Mouse (Mus musculus) hindbrain, postnatal 0 days (tissue): ENCODE measurements around the gene Jmjd8. TPM values are rescaled to one million over a fixed set of nuclear protein-coding genes. Genes with fewer than 3 reads are reported as not detected.

ENCODE experiments used
- ATAC-seq: fragments of 200-750 bp; cut with Nextera tagmentation; 2 replicates; pipeline ENCODE4 v1.8.0; 2017; ENCODE audit warnings: mild to moderate bottlenecking, moderate TSS enrichment, moderate library complexity
- DNase-seq: peaks from one replicate; pipeline ENCODE4 v3.0.0-alpha.2; 2015; ENCODE audit warnings: low spot score
- H3K27ac ChIP-seq: fragments of 300-500 bp; sonication (generic); 2 replicates; pipeline ENCODE4 v1.5.1; 2014; ENCODE audit warnings: mild to moderate bottlenecking
- H3K27me3 ChIP-seq: fragments of 300-500 bp; sonication (generic); 2 replicates; pipeline ENCODE4 v1.6.1; 2014; ENCODE audit warnings: low read length, mixed read lengths; ENCODE audit not compliant: insufficient read depth
- H3K36me3 ChIP-seq: fragments of 300-500 bp; sonication (generic); 2 replicates; pipeline ENCODE4 v1.6.1; 2014; ENCODE audit warnings: low read length, mixed read lengths; ENCODE audit not compliant: insufficient read depth
- H3K4me1 ChIP-seq: fragments of 300-500 bp; sonication (generic); 2 replicates; pipeline ENCODE4 v1.6.1; 2014; ENCODE audit warnings: antibody characterized with exemption, low read length, mixed read lengths; ENCODE audit not compliant: insufficient read depth
- H3K4me2 ChIP-seq: fragments of 300-500 bp; sonication (generic); 2 replicates; pipeline ENCODE4 v1.6.1; 2014; ENCODE audit warnings: low read depth, mild to moderate bottlenecking, low read length, moderate library complexity, mixed read lengths
- H3K4me3 ChIP-seq: fragments of 300-500 bp; sonication (generic); 2 replicates; pipeline ENCODE4 v1.5.1; 2014; ENCODE audit warnings: low read length
- H3K9ac ChIP-seq: fragments of 300-500 bp; sonication (generic); replicated peaks from 2 replicates; pipeline ENCODE4 v1.6.1; 2014; ENCODE audit warnings: mild to moderate bottlenecking, low read length, moderate library complexity, mixed read lengths
- H3K9me3 ChIP-seq: fragments of 300-500 bp; sonication (generic); 2 replicates; pipeline ENCODE4 v1.6.1; 2016; ENCODE audit warnings: low read length, mixed read lengths
- CTCF ChIP-seq: IDR thresholded peaks from 2 replicates; pipeline ENCODE4 v1.5.1; 2016; ENCODE audit warnings: antibody characterized with exemption, control low read depth, low read depth
- WGBS: fragments of 180-500 bp; shearing (Covaris S2); extraction: QIAGEN DNeasy Blood & Tissue Kit; methylation state at CpG from one replicate; pipeline ENCODE4 v1.1.7; 2014; 5-methylcytosine and 5-hydroxymethylcytosine counted together
- polyA plus RNA-seq: library from polyadenylated mRNA; unstranded; fragments of >200 nt; fragmentation: Nextera tagmentation; extraction: Ambion mirVana; gene quantifications from 2 replicates; pipeline ENCODE4 v1.2.1, GENCODE M21; 2015
- total RNA-seq: library from RNA; depleted of rRNA; stranded (reverse); fragments of >200 nt; gene quantifications from 2 replicates; pipeline ENCODE4 v1.2.3, GENCODE M21; 2014

The Jmjd8 gene
- total and polyA plus RNA-seq, 2 experiments from 2014 or later, result 38.6 to 61.0 TPM

DNA sequence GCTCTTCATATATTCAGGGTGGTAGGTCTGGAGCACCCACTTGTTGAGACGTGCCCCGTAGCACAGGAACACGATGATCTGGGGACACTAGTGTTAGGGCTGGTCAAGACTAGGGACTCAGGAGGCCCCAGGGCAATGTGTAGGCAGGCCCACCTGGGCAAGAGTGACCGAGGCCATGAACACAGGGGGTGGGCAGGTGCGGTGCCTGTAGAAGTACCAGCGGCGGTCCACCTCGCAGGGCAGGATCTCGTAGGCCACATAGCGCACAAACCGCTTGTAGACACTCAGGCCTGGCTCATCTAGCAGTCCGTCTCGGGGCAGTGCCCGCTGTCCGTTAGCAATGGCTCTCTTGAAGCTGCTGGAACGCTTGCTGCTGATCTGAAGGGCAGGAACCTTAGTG is 7.1 kb downstream of the Jmjd8 start:
- peaks cover 26% of the 10 kb centered on the region for H3K36me3 ChIP-seq
- no peaks in the 10 kb centered on the region for H3K9me3 ChIP-seq
- ATAC-seq (no peak), DNase-seq (no peak)
- H3K9ac ChIP-seq, result peak overlapping the region; percentile 72
- peak overlapping the region; percentile 89 for H3K27ac ChIP-seq
- H3K4me1 ChIP-seq, result peaks cover 44% of the 10 kb centered on the region
- 91% methylated on average over 16 of the region's 16 CpGs for WGBS
- H3K27me3 ChIP-seq, result no peaks in the 10 kb centered on the region
- H3K4me3 ChIP-seq, result no peak overlapping the region
- TF ChIP-seq CTCF, result no peak
- H3K4me2 ChIP-seq, result peak overlapping the region; percentile 80

DNA sequence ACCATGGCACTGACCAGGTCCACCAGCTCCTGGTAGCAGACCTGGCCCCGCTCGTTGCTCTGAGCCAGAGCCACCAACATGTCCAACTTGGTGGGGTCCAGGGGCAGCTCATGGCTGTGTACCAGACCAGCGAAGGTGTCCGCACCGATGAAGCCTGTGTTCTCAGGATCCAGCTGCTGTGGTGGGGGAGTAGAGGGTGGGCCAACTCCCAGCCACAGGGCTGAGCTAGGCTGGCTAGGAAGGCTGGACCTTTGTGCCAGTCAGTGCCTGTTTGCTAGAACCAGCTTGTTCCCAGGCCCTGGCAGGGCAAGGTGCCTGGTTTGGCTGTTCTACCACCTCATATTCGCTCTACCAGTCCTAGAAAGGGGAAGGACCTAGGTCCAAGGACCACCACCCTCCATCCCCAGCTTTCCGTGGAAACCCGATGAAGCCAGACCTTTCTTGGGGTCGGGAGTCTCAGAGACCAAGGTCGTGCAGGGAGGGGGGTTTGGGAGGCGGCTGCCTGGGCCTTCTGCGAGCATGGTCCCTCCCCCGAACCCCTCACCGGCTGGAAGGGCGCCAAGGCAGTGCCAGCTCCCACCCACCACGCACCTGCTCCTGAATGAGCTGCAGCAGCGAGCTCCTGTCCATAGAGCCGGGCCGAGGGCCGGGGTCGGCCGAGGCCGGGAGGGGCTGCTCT is 7.9 kb downstream of the Jmjd8 start:
- Histone ChIP-seq H3K36me3 (peaks cover 28% of the 10 kb centered on the region), H3K4me1 (peaks cover 44% of the 10 kb centered on the region), H3K9me3 (no peaks in the 10 kb centered on the region), H3K27ac (peak overlapping the region; percentile 89), H3K4me2 (peak overlapping the region; percentile 80), H3K27me3 (no peaks in the 10 kb centered on the region), H3K4me3 (peak overlapping the region; percentile 47), H3K9ac (peak overlapping the region; percentile 72)
- DNase-seq, result peak; percentile 31
- no peak for ATAC-seq
- 18% methylated on average over 23 of the region's 23 CpGs for WGBS
- no peak for TF ChIP-seq CTCF

DNA sequence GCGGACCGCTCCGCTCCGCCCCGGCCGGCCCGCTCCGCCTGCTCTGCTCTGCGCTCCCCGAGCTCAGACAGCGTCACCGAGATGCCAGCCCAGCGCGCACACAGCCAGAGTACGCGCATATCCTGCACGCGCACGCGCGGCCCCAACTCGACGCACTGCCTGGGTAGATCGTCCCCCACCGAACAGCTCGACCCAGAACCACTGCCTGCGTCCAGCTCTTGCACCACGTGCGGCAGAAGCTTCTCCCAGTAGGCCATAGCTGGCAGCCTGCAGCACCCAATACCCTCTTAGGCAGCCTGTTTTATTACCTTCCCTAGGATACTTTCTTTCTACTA is 8.4 kb downstream of the Jmjd8 start, which contains the start of gene Rhbdl1:
Gene Rhbdl1, minus strand, starts transcription at position 220 of the 335 bp plus-strand sequence.
- Histone ChIP-seq H3K4me3 (peak within 1 kb of the TSS; percentile 47), H3K4me1 (peaks cover 39% of the 10 kb centered on the region), H3K4me2 (peak within 1 kb of the TSS; percentile 80), H3K27me3 (no peaks in the 10 kb centered on the region), H3K36me3 (peaks cover 33% of the 10 kb centered on the region), H3K9me3 (no peaks in the 10 kb centered on the region), H3K27ac (peak within 1 kb of the TSS; percentile 89), H3K9ac (peak within 1 kb of the TSS; percentile 72)
- TF ChIP-seq CTCF, result no peak
- ATAC-seq (peak; percentile 48), DNase-seq (peak; percentile 91)
- 7% methylated on average over 28 of the region's 29 CpGs for WGBS

DNA sequence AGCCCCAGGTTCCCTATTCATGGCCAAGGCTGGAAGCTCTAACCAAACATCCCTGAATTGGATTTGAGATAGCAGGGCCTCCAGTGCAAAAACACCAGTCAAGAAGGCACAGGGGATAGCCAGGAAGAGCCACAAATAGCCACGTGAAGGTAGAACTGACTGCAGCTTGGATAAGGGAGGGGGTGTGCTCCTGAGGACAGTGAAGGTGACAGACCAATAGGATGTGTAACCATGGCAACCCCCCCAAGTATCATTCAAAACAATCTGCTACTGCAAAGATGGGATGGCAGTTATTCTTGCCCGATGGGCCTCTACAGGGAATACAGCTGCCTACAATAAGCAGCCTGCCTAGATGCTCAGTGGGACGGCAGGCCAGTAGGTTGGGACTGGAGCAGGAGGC is 8.9 kb downstream of the Jmjd8 start:
- H3K4me1 ChIP-seq, result peaks cover 38% of the 10 kb centered on the region
- ATAC-seq (no peak), DNase-seq (peak; percentile 54)
- no peaks in the 10 kb centered on the region for H3K27me3 ChIP-seq
- no peaks in the 10 kb centered on the region for H3K9me3 ChIP-seq
- TF ChIP-seq CTCF, result no peak
- H3K36me3 ChIP-seq, result peaks cover 37% of the 10 kb centered on the region
- H3K4me2 ChIP-seq, result peak overlapping the region; percentile 80
- H3K9ac ChIP-seq, result peak overlapping the region; percentile 72; the same call in 1 of the 2 replicates
- H3K27ac ChIP-seq, result peak overlapping the region; percentile 89
- WGBS, result 18% methylated on average over 3 of the region's 3 CpGs
- no peak overlapping the region for H3K4me3 ChIP-seq

DNA sequence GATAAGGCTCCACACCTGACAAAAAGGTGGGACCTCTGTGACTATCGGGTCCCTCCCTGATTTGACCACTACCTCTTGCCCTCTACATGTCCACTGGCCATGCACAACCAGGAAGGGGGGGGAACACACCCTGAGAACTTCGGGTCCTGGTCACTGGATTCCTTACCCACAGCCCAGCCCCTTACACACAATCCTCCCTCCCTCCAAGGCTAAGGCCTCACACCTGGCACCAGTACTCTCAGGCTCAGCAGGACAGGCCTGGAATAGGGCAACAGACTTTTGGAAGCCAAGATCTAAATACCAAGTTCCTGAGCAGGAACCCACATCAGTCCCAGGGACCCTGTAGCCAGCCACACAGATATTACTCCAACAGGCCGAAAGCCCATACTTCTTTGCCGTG is 10.2 kb downstream of the Jmjd8 start:
- 85% methylated on average over 4 of the region's 4 CpGs for WGBS

DNA sequence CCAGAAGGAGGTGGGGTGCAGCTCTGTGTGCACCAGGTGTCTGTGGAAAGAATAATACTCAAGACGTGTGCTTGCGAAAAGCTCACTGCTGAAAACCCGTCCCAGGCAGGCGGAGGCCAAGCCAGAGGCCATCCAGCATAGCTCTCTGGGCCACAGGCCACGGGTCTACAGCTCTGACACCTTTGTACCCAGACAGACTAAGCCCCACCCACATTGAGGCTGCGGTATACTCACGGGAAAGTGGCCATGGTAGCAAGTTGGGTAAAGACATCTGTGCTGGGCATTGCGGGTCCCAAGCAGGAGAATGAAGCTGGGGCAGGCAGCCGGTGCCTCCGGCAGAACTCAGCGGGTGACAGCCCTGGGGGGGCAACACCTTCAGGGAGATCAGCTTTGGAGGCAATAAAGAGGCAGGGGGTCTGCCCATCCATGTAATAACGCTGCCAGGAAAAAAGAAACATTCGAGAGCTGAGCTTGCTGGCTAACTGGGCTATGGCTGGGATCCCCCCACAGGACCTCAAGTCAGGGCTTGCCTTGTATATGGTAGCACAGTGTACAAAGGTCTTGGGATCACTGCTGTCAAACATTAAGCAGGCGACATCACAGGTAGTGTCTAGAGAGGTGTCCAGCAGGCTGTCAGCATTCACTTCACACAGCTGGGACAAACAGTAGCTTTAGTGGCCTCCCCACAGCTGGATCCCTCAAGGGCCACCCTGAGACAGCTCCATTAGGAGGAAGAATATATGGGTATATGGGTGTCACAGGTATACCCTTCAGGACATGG is 11.0 kb downstream of the Jmjd8 start:
- H3K36me3 ChIP-seq, result peaks cover 37% of the 10 kb centered on the region
- no peak for TF ChIP-seq CTCF
- H3K27ac ChIP-seq, result no peak overlapping the region
- H3K9me3 ChIP-seq, result no peaks in the 10 kb centered on the region
- peaks cover 36% of the 10 kb centered on the region for H3K4me1 ChIP-seq
- no peak overlapping the region for H3K4me2 ChIP-seq
- H3K9ac ChIP-seq, result no peak overlapping the region
- ATAC-seq, result no peak
- H3K4me3 ChIP-seq, result no peak overlapping the region
- WGBS, result 86% methylated on average over 14 of the region's 14 CpGs
- no peak for DNase-seq
- no peaks in the 10 kb centered on the region for H3K27me3 ChIP-seq

More for the DNA sequence above, 10.2 kb downstream of the Jmjd8 start:
- ATAC-seq (no peak), DNase-seq (no peak)
- Histone ChIP-seq H3K4me2 (no peak overlapping the region), H3K4me1 (peaks cover 43% of the 10 kb centered on the region), H3K9me3 (no peaks in the 10 kb centered on the region), H3K27me3 (no peaks in the 10 kb centered on the region), H3K9ac (no peak overlapping the region), H3K4me3 (no peak overlapping the region), H3K27ac (no peak overlapping the region), H3K36me3 (peaks cover 37% of the 10 kb centered on the region)
- no peak for TF ChIP-seq CTCF

DNA sequence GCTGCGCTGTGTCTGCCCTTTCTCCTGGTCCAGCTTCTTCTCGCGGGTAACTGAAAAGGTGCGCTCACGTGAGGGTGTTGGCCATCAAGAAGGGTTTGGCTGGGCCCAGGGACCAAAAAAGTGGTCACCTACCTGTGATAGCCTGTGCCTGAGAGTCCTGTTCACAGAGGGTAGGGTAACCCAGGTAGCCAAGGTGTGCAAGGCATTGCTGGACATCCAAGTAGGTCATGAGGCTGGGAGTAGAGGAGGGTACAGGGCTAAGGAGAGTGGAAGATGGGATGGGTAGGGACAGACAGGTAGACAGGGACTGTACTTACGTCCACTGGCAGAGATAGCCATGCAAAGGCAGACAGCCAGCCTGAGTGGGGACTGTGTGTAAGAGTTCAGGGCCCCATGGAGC is 11.9 kb downstream of the Jmjd8 start:
- Histone ChIP-seq H3K9me3 (no peaks in the 10 kb centered on the region), H3K9ac (no peak overlapping the region), H3K27ac (no peak overlapping the region), H3K36me3 (peaks cover 37% of the 10 kb centered on the region), H3K4me1 (peaks cover 27% of the 10 kb centered on the region), H3K4me2 (no peak overlapping the region), H3K27me3 (no peaks in the 10 kb centered on the region), H3K4me3 (no peak overlapping the region)
- TF ChIP-seq CTCF, result no peak
- DNase-seq (no peak), ATAC-seq (no peak)
- 94% methylated on average over 6 of the region's 6 CpGs for WGBS
